In the genomic region with DNA sequence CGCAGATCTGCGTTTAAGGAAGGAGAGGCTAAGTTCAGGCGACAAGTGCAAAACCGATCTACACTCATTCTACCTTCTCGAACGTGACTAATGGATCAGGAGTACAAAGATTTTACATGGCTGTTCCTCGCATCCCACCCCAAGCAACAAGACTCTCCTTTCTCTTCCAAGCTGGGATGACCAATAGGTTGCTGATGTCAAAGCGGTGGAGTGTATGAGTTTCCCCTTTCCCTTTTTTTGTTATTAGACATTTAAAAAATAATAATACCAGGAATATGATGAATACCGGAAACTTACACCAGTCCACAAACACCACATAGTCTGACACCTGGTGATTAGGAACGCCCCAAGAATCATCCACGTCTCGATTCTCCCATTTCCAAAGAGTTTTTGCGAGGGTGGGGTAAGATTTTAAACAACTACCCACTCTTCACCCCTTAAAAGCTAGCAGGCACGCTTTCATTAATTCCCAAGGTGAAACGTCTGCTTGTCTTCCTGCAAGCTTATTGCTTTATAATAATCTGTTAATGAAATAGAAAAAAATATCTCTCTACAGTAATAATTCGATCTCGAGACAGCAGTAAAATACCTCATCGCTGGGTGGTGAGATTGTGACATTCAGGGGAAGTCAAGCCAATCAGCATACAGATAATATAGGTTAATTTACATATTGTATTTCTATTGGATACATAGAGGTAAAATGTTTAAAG, we compare ENCODE assay signal across 8 mouse cellular contexts. TPM values are rescaled to one million over a fixed set of nuclear protein-coding genes. Genes with fewer than 3 reads are reported as not detected.
A peak's percentile ranks its signal among the peaks of the same experiment; 100 is the strongest.
DNase-seq lines count a peak whose midpoint lies in the region; ATAC-seq lines count a peak whose summit lies in the region.

Gene Gpr85, minus strand, starts transcription at position 598 of the 710 bp plus-strand sequence.

- peak within 1 kb of the TSS; percentile 54 for H3K4me3 ChIP-seq in neural tube, embryonic 11.5 days (ENCODE audit: low read depth, low read length)
- H3K4me3 ChIP-seq in midbrain, embryonic 14.5 days (replicated peaks; ENCODE audit: low read depth, low read length) = peak within 1 kb of the TSS; percentile 71

- no peaks in the 10 kb centered on the region for H3K27me3 ChIP-seq in neural tube, embryonic 11.5 days (ENCODE audit: control insufficient read depth, insufficient read depth, low read length)
- H3K27me3 ChIP-seq in midbrain, embryonic 14.5 days (ENCODE audit: control insufficient read depth, insufficient read depth, low read length) = no peaks in the 10 kb centered on the region

- WGBS in neural tube, embryonic 11.5 days = 45% methylated on average over 18 of the region's 18 CpGs
- WGBS in midbrain, embryonic 14.5 days = 38% methylated on average over 18 of the region's 18 CpGs

- no peaks in the 10 kb centered on the region for H3K4me1 ChIP-seq in neural tube, embryonic 11.5 days (ENCODE audit: control insufficient read depth, insufficient read depth, low read length)
- H3K4me1 ChIP-seq in midbrain, embryonic 14.5 days (ENCODE audit: control insufficient read depth, insufficient read depth, low read length) = peaks cover 13% of the 10 kb centered on the region; the same call in 1 of the 2 replicates

- peak within 1 kb of the TSS; percentile 89 for H3K27ac ChIP-seq in neural tube, embryonic 11.5 days (ENCODE audit: low read depth, low read length)
- H3K27ac ChIP-seq in midbrain, embryonic 14.5 days (replicated peaks; ENCODE audit: low read depth, low read length) = peak within 1 kb of the TSS; percentile 100

- peak within 1 kb of the TSS; percentile 79 for H3K9ac ChIP-seq in neural tube, embryonic 11.5 days (ENCODE audit: low read length)
- H3K9ac ChIP-seq in midbrain, embryonic 14.5 days (replicated peaks; ENCODE audit: low read length) = peak within 1 kb of the TSS; percentile 100

- peak; percentile 7 for ATAC-seq in neural tube, embryonic 11.5 days (ENCODE audit: insufficient read depth, low FRiP score, low TSS enrichment)
- no peak for ATAC-seq in midbrain, embryonic 14.5 days (ENCODE audit: low FRiP score, low TSS enrichment)
- ATAC-seq in inflammation-experienced regulatory T-cells, adult 6 months = no peak

- H3K4me2 ChIP-seq in neural tube, embryonic 11.5 days (ENCODE audit: low read depth) = peak within 1 kb of the TSS; percentile 72
- peak within 1 kb of the TSS; percentile 81 for H3K4me2 ChIP-seq in midbrain, embryonic 14.5 days (ENCODE audit: low read length)

- no peaks in the 10 kb centered on the region for H3K9me3 ChIP-seq in neural tube, embryonic 11.5 days (ENCODE audit: control insufficient read depth, low read length)
- no peaks in the 10 kb centered on the region for H3K9me3 ChIP-seq in midbrain, embryonic 14.5 days (ENCODE audit: control insufficient read depth, low read length)

- DNase-seq in neural tube, embryonic 11.5 days (ENCODE audit: low spot score) = peak; percentile 35
- no peak for DNase-seq in neural tube, embryonic 10.5 days (ENCODE audit: extremely low spot score, low spot score)
- peak; percentile 35 to 55 for DNase-seq in cerebellum, adult 18-20 months
- DNase-seq in frontal cortex, postnatal 14 days (ENCODE audit: low spot score in 2 of 2) = peak; percentile 6 to 13
- DNase-seq in layer of hippocampus, postnatal 36 days = peak in 1 of 2 experiments; percentile 13
- peak; percentile 61 for DNase-seq in midbrain, embryonic 14.5 days
- no peak for DNase-seq in kidney, postnatal 14 days

- no peaks in the 10 kb centered on the region for H3K36me3 ChIP-seq in neural tube, embryonic 11.5 days (ENCODE audit: control insufficient read depth, insufficient read depth, low read length)
- H3K36me3 ChIP-seq in midbrain, embryonic 14.5 days (ENCODE audit: control insufficient read depth, insufficient read depth, low read length) = no peaks in the 10 kb centered on the region

RNA-seq across cellular contexts. Expression of gene Gpr85, which starts in this region (rescaled TPM):
- 24.8 and 25.1 TPM in 2 replicates for polyA plus RNA-seq in neural tube, embryonic 11.5 days (2014; fragmentation: Nextera tagmentation; extraction: Ambion mirVana)
- total RNA-seq in layer of hippocampus, postnatal 36 days (2021) = 10 to 100 TPM; 43.9 to 45.8 TPM
- polyA plus RNA-seq in midbrain, embryonic 14.5 days (2014; fragmentation: Nextera tagmentation; extraction: Ambion mirVana) = 107 and 117 TPM in 2 replicates
- not detected for polyA plus RNA-seq in inflammation-experienced regulatory T-cells, adult 6 months (2017; shearing (Covaris generic))

Comparison
In these comparisons a context has a peak if more than half of its experiments do, and no peak if none do; other contexts are left out.
1. RNA of gene Gpr85 (polyA plus RNA-seq): 107 to 117 TPM in midbrain, embryonic 14.5 days and 24.8 to 25.1 TPM in neural tube, embryonic 11.5 days; not detected in inflammation-experienced regulatory T-cells, adult 6 months; every median in the first group is over 10 times any median in the second.
2. DNase-seq: peak in neural tube, embryonic 11.5 days (single experiment), cerebellum, adult 18-20 months (2 of 2), frontal cortex, postnatal 14 days (2 of 2) and midbrain, embryonic 14.5 days (single experiment); none in neural tube, embryonic 10.5 days (single experiment) and kidney, postnatal 14 days (single experiment).